Mouse (Mus musculus): Measurements from ENCODE around the gene Mthfr.

DNA sequence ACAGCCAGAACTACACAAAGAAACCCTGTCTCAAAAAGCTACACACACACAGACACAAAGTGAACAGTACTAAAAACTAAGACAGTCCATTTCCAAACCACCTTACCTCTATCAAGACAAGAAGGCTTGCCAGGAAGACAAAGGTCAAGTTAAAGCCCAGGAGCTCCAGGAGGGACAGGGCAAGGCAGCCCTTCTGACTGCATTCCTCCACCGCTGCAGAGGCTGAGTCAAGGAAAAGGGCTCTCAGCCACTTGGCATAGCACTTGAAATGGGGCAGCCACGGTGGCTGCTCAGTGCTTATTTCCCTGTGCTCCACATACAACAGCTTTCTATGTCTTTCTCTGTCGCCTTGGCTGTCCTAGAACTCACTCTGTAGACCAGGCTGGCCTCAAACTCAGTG is 14.9 kb upstream of the Mthfr start:
- TF ChIP-seq CTCF (IDR thresholded peaks at IDR 0.05; ENCODE audit: borderline replicate concordance, extremely low read depth, insufficient read depth, insufficient read length) (no peak), POLR2A (IDR thresholded peaks at IDR 0.05; ENCODE audit: borderline replicate concordance, extremely low read depth, insufficient read depth, insufficient read length, poor library complexity, severe bottlenecking) (no peak)
